Mouse (Mus musculus) left cerebral cortex, postnatal 4 days (tissue): Measurements from ENCODE around the gene Siah1a. TPM values are rescaled to one million over a fixed set of nuclear protein-coding genes. Genes with fewer than 3 reads are reported as not detected.
A peak's percentile ranks its signal among the peaks of the same experiment; 100 is the strongest.

Experiments
- DNase-seq: peaks from one replicate; pipeline ENCODE4 v3.0.0-alpha.2; 2022
- intact Hi-C: fragments of 180-260 bp; cut with DNase I; formaldehyde crosslinking; loops from one replicate; pipeline ENCODE4 v1.15.1; 2025
- total RNA-seq, 2 experiments: library from RNA; stranded (reverse); gene quantifications; 2 replicates each; pipeline ENCODE4 v1.2.3; 2021

Gene Siah1a
- total RNA-seq, result 10 to 100 TPM; 47.1 to 50.1 TPM

DNA sequence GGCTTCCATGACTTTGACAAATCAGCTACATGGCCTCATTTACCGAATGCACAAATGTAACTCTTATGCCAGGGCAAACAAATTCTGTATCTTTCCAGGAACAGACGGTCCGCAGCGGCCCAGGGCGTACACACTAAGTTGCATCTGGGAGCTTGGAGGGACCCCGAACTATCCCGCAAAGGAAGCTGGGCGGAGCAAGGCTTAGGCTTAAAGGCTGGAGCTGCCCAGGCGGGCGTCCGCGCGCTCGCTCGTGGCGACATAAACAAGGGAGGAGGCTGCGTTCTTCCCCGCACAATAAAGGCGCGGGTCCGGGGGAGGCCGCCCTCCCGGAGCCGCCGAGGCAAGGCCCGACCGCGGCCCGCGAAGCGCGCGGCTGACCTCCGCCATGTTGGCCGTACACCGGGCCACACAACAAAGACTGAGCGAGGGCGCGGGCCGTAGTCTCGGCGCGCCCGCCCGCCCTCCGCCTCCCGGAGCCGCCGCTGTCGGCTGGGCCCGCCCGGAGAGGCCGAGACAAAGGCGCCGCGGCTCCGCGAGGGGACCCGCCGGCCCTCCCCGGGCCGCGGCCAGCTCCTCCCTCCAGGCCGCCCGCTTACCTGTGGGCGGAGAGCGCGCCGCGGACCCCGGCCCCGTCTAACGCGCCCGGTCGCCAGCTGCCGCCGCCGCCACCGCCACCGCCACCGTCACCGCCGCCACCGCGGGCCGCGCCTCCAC, at the start of gene Siah1a, which contains the start of gene Gm10638:
TSS of gene Siah1a (minus strand) at position 714 of the 714 bp plus-strand sequence.
TSS of gene Gm10638 (plus strand) at position 479 of the 714 bp plus-strand sequence.
- intact Hi-C loops, result loop anchor here (10.0 kb wide), 2 partner anchors 101 to 139 kb away; partner anchors contain the start of gene N4bp1
- DNase-seq, result peak; percentile 59

DNA sequence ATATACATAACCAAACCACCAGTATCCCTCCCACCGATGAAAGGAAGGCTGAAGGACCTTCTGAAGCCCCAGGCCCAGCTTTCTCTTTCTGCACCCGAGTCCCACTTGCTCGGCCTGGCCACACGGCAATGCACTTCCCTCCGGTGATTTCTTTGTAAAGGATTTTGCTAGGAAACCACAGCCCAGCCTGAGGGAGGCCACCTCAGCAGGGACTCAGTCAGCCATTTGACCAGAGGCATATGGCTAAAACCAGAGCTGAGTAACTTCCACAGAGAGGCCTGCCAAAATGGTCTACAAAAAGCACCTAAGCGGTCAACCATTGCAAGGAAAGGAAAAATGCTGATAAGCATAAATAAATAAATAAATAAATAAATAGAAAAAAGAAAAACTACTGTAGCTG, 49.0 kb upstream of the Siah1a start:
- intact Hi-C loops, result no loop called here
- no peak for DNase-seq

DNA sequence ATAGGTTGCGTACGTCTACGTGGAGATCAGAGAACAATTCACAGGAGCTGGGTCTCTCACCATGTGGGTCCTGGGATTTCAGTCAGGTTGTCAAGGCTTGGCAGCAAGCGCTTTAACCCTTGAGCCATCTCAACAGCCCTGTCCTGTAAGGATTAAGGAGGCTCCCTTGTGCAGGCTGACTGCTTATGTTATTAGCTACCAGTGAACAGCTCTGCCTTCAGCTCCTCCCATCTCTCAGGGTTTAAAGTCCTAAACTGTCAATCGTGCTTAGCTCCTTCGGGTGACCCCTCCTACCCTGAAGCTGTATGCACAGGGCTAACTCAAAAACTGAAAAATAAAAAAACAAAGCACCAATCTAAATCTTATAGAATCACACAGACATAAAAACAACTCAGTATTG, 45.8 kb upstream of the Siah1a start:
- DNase-seq, result no peak
- intact Hi-C loops, result no loop called here

DNA sequence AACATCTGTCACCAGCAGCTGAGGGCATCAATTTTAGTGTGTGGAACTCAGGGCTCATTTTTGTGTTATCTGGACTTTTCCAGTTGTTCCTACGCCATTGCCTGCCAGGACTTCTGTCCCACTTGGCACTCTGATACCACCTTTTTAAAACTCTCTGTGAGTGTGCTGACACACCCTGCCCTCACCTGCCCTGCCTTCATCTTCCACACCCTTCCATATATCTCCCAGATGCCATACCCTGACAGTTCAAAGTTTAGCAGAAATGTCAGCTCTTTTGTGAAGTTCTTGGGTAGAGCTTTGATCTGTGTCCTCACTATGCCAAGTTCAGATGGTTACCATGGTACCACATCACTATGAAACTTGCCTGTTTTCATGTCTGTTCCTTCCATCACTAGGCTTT, 43.8 kb upstream of the Siah1a start:
- DNase-seq, result no peak
- intact Hi-C loops, result no loop called here

DNA sequence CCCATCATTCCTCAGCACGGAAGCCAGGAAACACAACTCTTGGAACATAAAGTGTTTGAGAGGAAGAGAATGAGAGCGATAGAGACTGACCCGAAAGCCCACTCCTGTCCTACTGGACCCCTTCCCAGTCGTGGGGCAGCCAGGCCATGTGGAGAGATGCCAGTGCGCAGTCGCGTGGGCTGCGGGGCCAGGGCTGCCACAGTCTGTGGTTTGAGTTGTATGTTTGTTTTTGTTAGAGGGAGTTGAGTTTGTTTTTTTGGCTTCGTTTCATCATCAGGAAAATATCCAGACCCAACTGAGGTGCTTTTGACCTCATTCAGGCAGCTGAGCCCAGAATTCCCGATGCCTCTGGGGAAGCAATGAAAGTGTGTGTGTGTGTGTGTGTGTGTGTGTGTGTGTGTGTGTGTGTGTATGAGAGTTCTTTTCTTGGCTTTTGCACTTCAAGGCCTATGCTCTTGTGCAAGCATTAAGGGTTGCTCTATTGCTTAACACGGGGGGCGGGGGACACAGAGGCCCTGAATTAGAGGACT, 42.2 kb upstream of the Siah1a start:
- DNase-seq, result no peak
- intact Hi-C loops, result no loop called here

DNA sequence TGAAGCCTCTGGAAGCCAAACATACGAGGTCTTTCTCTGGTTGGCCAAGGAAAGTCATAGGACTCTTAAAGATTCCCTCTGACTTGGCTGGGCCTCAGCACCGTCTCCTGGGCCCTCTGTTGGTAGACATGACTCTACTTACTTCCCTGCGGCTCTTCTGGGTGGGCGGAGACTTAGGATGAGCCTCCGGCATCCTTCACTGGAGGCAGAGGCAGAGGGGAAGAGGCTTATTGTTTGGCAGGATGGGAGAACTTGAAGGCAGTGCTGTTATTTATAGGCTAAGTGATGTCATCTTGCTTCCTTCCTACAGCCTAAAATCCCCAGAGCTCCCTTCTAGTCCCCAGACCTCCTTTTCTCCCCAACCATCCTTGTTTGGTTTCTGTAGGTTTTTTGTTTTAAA, 40.8 kb upstream of the Siah1a start:
- intact Hi-C loops, result no loop called here
- DNase-seq, result no peak

DNA sequence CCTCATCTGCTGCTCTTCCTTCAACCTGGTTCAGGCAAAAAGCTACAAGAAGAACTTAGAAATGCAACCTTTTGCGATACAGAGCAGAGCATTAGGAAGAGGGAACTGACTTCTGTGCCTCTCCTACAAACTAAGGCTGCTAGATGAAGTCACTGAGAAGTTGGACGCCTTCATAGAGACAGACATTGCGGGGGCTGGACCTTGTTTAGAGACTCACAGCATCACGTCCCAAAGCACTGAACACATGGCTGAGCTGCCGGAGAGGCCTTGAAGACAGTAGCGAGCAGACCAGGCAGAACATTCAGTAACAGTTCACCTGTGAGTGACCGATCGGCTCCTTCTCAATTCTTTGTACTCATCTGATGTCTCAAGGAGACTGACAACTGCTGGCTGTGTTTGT, 35.4 kb upstream of the Siah1a start:
- no peak for DNase-seq
- intact Hi-C loops, result no loop called here

DNA sequence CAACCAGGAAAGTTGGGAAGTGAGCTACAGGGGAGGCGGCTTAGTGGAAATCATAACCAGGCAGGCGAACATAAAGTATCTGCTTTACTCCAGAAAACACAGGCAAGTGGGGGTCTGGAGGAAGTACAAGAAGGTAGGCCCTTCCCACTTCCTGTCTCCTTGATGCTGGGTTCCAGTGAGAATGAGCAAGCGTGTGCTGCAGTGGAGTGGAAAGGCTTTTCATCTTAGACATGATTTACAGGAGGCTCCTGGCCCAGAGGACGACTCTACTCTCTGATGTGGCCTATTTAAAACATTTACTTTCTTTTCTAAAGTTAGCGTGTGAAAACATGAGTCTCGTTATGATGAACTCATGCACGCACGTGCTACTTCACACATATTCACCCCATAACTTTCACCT, 33.5 kb upstream of the Siah1a start:
- intact Hi-C loops, result no loop called here
- DNase-seq, result no peak

DNA sequence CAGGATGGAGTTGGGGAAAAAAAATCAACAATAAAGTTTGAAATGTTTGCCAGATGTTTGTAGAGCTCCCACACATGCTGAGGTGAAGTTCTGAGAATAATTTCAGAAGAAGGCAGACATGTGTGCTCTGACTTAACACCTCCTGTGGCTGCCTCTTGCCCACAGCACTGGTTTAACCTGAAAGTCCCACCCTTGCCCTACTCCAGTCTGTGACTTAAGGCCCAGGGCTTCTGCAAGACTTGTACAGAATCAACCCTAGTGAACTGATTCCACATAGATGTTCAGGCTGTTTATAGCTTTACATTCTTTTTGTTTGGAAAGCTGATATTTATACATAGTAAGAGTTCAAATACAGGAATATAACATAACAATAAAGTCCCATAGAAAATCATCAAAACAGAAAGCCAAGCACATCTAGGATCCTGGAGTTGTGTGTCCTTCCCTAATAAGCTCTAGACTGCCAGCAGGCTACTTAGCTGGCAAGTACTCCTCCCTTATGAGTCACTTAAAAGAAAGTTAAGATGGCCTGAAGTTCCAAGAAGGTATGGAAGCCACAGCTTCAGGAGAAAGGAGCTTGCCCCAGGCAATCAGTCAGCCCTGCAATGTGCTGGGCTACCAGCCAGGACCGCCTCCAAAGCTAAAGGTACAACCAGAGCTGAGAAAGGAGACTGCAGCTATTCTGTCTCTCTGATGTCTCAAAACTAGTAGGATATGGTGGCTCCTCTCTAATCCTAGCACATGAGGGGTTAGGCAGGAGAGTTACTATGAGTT, 24.4 kb upstream of the Siah1a start:
- no peak for DNase-seq
- intact Hi-C loops, result no loop called here

DNA sequence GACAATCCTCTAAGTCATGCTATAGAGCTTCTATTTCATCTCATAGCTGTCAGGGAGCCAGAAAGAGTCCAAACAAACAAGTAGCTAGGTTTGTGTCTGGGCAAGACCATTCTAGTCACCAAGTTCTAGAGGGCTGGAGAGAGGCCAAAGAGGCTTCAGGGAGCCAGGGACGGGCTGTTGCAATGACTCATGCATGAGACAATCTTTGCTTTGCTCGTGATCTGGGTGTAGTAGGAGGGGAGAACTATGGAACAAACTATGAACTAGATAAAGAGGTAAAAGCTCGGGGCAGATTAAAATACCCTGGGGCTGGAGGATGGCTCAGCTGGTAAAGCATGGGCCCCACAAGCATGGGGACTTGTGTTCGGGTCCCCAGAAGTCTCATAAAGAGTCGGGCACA, 22.8 kb upstream of the Siah1a start:
- intact Hi-C loops, result no loop called here
- no peak for DNase-seq

DNA sequence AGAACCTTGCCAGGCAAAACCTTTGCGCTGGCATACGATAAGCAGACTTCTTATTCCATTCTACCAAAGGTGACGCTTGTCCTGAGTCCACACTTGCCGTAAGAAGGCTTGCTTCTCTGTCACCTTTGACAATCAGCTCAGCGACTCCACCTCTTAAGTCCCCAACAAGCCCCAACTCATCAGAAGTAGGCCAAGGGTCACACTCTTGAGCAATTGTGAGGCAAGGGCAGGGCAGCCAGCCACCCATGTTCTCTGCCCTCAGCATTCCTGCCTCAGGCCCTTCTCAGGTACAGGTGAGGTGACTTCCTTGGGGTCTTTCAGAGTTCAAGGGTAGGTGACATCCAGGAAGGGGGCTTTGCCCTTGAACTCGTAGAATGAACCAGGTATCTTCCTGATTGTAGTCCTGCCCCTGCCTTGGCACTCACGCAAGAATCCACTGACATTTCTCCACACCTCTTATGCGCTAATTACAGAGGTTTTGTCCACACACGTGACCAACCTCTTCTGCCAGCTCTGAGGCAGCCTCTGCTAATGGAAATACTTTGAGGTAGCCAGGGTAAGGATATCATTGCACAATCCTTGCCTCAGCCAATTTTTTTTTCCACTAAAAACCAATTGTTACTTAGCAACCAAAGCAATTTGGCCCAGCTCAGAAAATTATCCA, 20.9 kb upstream of the Siah1a start:
- intact Hi-C loops, result no loop called here
- no peak for DNase-seq

DNA sequence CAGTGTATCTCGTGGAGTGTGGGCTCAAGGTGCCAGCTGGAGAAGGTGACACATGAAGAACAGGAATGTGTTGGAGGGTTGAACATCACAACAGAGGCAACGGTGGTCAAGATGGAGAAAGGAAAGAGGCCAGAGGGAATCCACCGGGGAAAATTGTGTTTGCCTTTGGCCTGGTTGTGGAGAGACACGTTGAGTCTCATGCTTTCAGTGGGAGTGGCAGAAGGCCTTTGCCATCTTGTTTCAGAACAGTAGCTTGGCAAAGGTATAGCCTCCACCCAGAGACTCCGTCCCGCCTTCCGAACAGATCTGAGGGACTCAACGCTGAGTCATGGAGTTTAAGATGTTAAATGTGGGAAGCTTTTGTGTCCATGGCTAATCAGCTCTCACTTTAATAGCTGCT, 19.9 kb upstream of the Siah1a start:
- intact Hi-C loops, result no loop called here

DNA sequence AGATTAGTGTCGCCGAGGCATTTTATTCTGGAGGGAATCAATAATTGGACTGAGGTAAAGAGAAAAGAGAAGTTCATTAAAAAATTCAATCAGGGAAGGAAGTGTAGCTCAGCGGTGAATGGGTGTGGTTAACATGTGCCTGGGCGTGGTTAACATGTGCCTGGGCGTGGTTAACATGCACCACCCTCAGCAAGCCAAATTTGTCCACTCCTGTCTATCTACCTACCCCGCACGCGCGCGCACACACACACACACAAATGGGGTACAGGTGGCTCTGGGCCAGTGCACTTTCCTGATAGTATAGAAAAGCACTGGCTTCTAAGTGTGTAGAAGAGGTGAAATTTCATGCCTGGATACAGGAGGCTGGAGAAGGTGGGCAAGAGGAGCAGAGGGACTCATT, 19.4 kb upstream of the Siah1a start:
- no peak for DNase-seq
- intact Hi-C loops, result no loop called here

More for the DNA sequence above, 19.9 kb upstream of the Siah1a start:
- no peak for DNase-seq

DNA sequence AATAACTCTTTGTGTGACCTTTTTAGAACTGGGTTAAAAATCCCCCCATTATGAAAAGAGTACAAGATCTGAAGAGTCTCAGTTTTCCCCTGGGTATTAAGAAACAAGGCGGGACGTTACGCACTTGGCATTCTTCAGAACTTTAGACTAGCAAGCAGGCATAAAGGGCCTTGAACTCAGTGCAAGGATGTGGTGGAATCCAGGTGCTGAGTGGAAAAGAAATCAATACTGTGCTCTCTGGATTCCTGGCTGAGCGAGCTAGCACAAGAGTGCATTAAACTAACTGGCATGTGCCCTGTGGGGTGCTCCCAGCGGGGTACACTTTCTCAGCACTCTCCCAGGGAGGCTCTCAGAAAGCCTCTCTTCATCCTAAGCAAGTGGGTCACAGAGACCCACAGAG, 17.1 kb upstream of the Siah1a start:
- DNase-seq, result no peak
- intact Hi-C loops, result no loop called here

DNA sequence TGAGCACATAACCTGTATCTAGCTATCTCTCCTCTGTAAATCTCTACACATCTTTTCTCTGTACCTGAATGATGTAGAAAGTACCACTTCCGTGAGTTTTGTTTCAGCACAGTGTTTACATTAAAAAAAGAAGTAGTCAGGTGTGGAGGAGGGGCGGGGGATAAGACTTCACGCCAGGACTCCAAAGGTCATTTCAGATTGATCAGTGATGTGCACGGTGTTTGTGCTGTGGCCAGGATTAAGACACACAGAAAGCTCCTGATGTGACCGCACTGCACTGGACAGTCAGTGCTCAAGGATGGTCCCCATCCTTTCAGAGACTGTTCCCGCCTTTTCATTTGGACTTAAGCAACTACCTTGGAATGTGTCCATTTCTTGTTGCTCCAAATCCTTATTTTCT, 15.0 kb upstream of the Siah1a start:
- no peak for DNase-seq
- intact Hi-C loops, result no loop called here

DNA sequence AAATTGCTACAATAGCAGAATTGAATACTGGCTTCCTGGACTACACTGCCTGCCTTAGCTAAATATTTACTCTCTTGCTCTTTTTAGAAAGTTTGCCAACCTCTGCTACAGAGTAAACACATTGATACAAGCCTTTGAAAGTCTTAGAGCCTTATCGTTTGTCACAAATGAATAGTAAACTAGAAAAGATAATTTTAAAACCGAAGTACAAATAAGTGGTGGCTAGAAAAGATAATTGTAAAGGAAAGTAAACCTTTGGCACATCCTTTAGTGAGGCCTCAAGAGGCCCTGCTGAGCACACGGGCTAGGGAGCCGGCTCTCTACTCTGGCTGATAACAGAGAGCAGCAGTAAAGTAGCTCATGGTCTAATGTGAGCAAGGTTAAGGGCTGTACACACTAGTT, 13.4 kb upstream of the Siah1a start:
- no peak for DNase-seq
- intact Hi-C loops, result no loop called here

DNA sequence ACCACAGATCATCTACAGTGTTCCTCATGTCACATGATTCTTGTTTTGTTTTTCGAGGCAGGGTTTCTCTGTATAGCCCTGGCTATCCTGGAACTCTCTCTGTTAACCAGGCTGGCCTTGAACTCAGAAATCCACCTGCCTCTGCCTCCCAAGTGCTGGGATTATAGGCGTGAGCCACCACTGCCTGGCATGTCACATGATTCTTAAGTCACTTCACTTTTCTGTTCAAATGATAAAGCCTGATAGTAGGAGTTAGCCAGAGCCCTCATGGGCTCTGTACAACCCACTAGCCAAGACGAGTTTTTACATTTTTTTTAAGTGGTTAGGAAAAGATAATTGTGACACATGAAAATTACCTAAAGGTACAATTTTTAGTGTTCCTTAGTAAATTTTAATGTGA, 12.9 kb upstream of the Siah1a start:
- intact Hi-C loops, result no loop called here

DNA sequence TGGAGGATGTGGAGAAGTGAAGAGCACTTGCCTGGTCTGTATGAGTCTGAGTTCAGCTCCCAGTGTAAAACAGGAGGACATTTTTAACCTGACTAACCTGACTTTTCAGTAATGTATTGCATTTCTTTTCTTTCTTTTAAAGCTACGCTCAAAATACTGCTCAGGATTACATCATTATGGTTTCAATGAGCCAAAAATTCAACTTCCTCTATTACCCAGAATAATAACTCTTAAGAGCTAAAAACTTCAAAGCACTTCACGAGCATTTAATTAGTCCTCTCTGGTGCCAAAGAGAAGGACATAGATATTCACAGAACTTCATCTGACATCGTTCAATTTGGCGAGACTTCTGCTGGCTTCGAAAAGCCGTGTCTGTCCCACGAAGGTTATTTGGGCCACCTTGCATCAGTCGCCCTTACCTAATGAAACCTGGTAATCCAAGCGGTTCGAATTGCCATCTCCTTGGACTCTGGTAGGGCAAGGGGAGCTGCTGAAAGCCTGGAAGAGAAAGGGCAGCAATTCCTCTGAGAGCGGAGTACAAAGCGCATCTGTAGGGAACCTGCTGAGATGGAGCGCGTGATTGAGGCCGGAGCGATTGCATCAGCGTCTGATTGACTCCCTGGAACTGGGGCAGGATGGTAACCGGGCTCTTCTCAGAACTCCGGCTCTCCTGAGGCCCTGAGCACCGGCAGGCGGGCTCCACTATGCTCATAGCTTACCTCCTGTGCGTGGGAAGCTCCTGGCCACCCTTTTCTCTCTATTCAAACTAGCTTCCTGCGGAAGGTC, 11.4 kb upstream of the Siah1a start:
- peak; percentile 8 for DNase-seq
- intact Hi-C loops, result no loop called here

More for the DNA sequence above, 12.9 kb upstream of the Siah1a start:
- DNase-seq, result no peak

DNA sequence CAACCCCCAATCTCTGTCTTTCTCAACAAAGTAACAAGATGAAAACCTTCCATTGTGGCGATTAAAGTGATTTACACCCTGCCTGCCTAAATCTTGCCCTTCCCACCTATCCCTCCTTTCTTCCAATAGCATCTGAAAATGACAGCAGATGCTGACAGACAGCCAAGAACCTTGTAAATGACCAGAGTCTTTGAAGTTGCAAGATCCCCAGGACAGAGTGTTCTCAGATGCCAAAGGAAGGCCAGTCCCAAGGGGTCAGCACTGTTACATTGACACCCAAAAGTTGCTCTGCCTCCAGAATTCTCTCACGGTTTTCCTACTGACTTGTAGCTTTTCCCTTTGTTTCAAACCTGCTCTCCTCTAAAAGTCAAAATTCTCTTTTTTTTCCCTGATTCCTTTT, 4.1 kb upstream of the Siah1a start:
- no peak for DNase-seq
- intact Hi-C loops, result loop anchor here (10.0 kb wide), 2 partner anchors 105 to 135 kb away; partner anchors contain the start of gene N4bp1

DNA sequence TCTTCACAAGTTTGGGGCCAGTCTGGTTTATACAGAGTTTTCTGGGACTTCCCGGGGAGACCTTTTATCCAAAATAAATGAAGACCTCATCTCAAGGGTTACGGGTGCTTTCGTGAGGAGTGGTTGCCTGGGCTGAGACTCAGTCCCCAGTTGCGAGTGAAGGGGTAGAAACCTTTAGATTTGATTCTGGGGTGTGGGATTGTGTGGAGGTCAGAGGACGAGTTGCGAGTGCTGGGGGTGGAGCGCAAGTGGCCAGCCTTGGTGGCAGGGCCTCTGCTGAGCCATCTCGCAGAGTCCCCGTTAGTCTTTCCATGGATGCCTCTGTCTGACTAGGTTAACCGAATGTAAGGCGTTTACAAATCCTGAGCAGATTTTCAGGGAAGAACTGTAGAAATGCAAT, 777 bp upstream of the Siah1a start:
- intact Hi-C loops, result loop anchor here (10.0 kb wide), 2 partner anchors 102 to 138 kb away; partner anchors contain the start of gene N4bp1
- peak; percentile 13 for DNase-seq
